Mouse (Mus musculus) liver, embryonic 14.5 days (tissue): Measurements from ENCODE around the gene Il1r1. TPM values are rescaled to one million over a fixed set of nuclear protein-coding genes. Genes with fewer than 3 reads are reported as not detected.

ENCODE experiments used
- ATAC-seq: fragments of 200-750 bp; cut with Nextera tagmentation; 2 replicates; pipeline ENCODE4 v1.8.0; 2017; ENCODE audit warnings: moderate number of reproducible peaks, mild to moderate bottlenecking, moderate library complexity; ENCODE audit not compliant: insufficient read depth
- DNase-seq, 3 experiments: peaks; one replicate each; pipeline ENCODE4 v3.0.0-alpha.2; 2012 to 2013; ENCODE audit warnings: low read depth in 3 of 3, low spot score in 3 of 3
- H3K27ac ChIP-seq: fragments of 300-500 bp; sonication (generic); 2 replicates; pipeline ENCODE4 v1.5.1; 2014; ENCODE audit warnings: moderate library complexity, mild to moderate bottlenecking, control low read depth, inconsistent platforms
- H3K27me3 ChIP-seq: fragments of 300-500 bp; sonication (generic); 2 replicates; pipeline ENCODE4 v1.6.1; 2014; ENCODE audit warnings: mild to moderate bottlenecking, low read length, moderate library complexity; ENCODE audit not compliant: control insufficient read depth, insufficient read depth
- H3K36me3 ChIP-seq: fragments of 300-500 bp; sonication (generic); replicated peaks from 2 replicates; pipeline ENCODE4 v1.6.1; 2014; ENCODE audit warnings: low read depth; ENCODE audit not compliant: control insufficient read depth, insufficient read depth
- H3K4me1 ChIP-seq, 2 experiments: fragments of 200-500 bp in 1 of 2; fragments of 300-500 bp in 1 of 2; sonication (generic) in 1 of 2; replicated peaks; 2 replicates each; pipeline ENCODE4 v1.6.1; 2012 to 2014; ENCODE audit warnings: antibody characterized with exemption in 1 of 2, inconsistent platforms in 1 of 2, low read length in 1 of 2; ENCODE audit not compliant: control insufficient read depth in 2 of 2, insufficient read depth in 2 of 2
- H3K4me2 ChIP-seq: fragments of 300-500 bp; sonication (generic); 2 replicates; pipeline ENCODE4 v1.6.1; 2014; ENCODE audit warnings: low read depth, mild to moderate bottlenecking, control low read depth, moderate library complexity
- H3K4me3 ChIP-seq, 2 experiments: fragments of 200-500 bp in 1 of 2; fragments of 300-500 bp in 1 of 2; sonication (generic) in 1 of 2; 2 replicates each; pipeline ENCODE4 v1.5.1; 2012 to 2014; ENCODE audit warnings: low read depth in 2 of 2, low read length in 2 of 2, mild to moderate bottlenecking in 2 of 2, control low read depth in 1 of 2, inconsistent platforms in 1 of 2, moderate library complexity in 1 of 2; ENCODE audit not compliant: insufficient read depth in 1 of 2
- H3K9ac ChIP-seq: fragments of 300-500 bp; sonication (generic); replicated peaks from 2 replicates; pipeline ENCODE4 v1.6.1; 2014; ENCODE audit warnings: mild to moderate bottlenecking, control low read depth, moderate library complexity
- H3K9me3 ChIP-seq: fragments of 300-500 bp; sonication (generic); 2 replicates; pipeline ENCODE4 v1.6.1; 2016; ENCODE audit warnings: low read length, mixed read lengths; ENCODE audit not compliant: control insufficient read depth
- CTCF ChIP-seq: IDR thresholded peaks from 2 replicates; pipeline ENCODE4 v1.5.1; 2016; ENCODE audit warnings: antibody characterized with exemption, low read depth, control low read depth
- EP300 ChIP-seq: IDR thresholded peaks from 2 replicates; pipeline ENCODE4 v1.6.1; 2016; ENCODE audit warnings: antibody characterized with exemption, low read depth
- WGBS: fragments of 180-500 bp; shearing (Covaris S2); extraction: QIAGEN DNeasy Blood & Tissue Kit; methylation state at CpG from one replicate; pipeline ENCODE4 v1.1.7; 2014; ENCODE audit not compliant: insufficient replicate concordance; 5-methylcytosine and 5-hydroxymethylcytosine counted together
- polyA plus RNA-seq, 2 experiments: library from polyadenylated mRNA; depleted of rRNA in 1 of 2; stranded (reverse) in 1 of 2; unstranded in 1 of 2; fragments of >200 nt; fragmentation: Nextera tagmentation in 1 of 2; extraction: Ambion mirVana in 1 of 2; gene quantifications; 2 replicates each; pipeline versions ENCODE4 v1.2.1 to v1.2.3; 2012 to 2014

Il1r1 gene
- polyA plus RNA-seq, 2 experiments, result 2.9 to 9.9 TPM

DNA sequence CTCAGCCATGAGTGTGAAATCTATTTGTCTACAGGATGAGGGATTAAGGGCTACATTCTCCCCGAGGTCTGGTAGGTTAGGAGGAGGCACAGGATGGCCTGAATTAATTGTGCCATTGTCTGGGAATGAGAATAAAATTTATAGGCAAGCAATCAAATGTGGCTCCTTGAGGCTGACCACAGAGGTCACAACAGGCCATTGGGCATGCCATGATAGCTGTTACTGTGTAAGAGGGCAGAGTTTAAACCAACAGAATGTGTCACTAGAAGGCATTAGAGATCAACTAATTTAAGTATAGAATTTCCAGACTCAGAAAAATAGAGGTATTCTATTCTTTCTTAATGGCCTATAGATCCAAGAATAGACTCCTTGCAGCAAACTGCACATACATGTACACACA, 4.3 kb upstream of the Il1r1 start:
- Histone ChIP-seq H3K9me3 (no peaks in the 10 kb centered on the region), H3K4me1 (peaks cover 0 to 11% of the 10 kb centered on the region in 2 experiments; a peak in 2 of 4 replicates), H3K4me3 (no peak overlapping the region), H3K27ac (no peak overlapping the region), H3K36me3 (no peaks in the 10 kb centered on the region), H3K27me3 (no peaks in the 10 kb centered on the region), H3K9ac (no peak overlapping the region), H3K4me2 (no peak overlapping the region)
- TF ChIP-seq CTCF (no peak), EP300 (no peak)
- 36% methylated on average over 1 of the region's 1 CpGs for WGBS
- DNase-seq (no peak), ATAC-seq (no peak)

DNA sequence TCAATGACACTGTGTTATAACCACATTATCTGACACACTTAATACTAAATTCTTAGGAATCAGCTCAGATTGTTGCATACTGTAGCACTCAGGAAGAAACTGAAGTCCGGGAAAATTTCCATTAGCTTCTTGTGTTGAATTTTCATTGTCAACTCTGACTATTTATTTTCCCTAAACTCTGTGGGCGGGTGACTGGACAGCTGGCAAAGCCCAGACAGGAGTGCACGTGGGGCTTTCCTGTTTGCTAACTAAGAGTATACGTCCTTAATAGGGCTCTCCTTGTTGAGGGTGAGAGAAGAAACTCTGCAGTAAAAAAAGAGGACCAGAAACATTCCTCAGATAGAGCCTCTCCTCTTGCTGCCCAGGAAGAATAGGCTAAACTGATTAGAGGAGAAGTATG, 3.0 kb upstream of the Il1r1 start:
- no peak for ATAC-seq
- no peak for TF ChIP-seq CTCF
- no peak for TF ChIP-seq EP300
- H3K27me3 ChIP-seq, result no peaks in the 10 kb centered on the region
- DNase-seq, result no peak
- 32% methylated on average over 4 of the region's 4 CpGs for WGBS
- no peak overlapping the region for H3K27ac ChIP-seq
- peaks cover 0 to 14% of the 10 kb centered on the region in 2 experiments; a peak in 2 of 4 replicates for H3K4me1 ChIP-seq
- H3K36me3 ChIP-seq, result no peaks in the 10 kb centered on the region
- no peak overlapping the region for H3K4me2 ChIP-seq
- no peak overlapping the region for H3K4me3 ChIP-seq
- H3K9ac ChIP-seq, result no peak overlapping the region
- H3K9me3 ChIP-seq, result no peaks in the 10 kb centered on the region

DNA sequence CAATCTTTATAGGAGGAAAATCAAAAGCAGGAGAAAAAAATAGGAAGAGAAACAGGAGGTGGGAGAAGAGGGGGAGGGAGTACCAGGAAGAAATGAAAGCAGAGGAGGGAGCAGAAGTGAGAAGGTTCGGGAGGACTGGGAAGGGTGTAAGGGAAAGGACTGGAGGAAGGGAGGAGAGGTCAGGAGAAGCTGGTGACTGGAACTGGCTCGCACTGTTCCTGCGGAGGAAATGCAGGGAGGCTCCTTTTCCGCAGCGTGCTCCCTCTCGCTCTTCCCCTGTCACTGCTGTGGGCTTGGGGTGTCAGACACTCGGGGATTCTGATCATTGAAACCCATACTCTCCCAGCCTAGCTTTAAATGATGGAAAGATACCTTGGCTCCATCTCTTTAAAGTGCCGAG, 2.2 kb upstream of the Il1r1 start:
- H3K27ac ChIP-seq, result no peak overlapping the region
- 35% methylated on average over 8 of the region's 8 CpGs for WGBS

DNA sequence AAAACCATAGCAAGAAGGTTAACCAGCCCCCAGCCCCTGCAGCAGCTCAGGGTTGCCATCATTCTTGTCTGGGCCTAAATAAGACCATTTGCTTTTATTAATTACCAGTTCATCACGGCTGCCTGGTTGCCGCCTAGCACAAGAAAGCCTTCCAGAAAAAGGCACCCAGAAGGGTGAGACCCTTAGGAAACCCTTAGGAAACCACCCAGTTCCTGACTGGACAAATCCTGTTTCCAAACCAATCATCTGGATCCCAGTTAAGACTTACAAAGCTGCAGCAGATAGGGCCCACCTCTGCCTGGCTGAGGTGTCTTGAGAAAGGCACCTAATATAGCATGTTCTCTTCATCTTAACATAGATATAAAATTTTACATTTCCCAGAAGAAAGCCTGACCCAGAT, 1.3 kb upstream of the Il1r1 start:
- ATAC-seq, result no peak
- TF ChIP-seq CTCF, result no peak
- TF ChIP-seq EP300, result no peak
- Histone ChIP-seq H3K9me3 (no peaks in the 10 kb centered on the region), H3K9ac (no peak overlapping the region), H3K36me3 (no peaks in the 10 kb centered on the region), H3K27me3 (no peaks in the 10 kb centered on the region), H3K27ac (no peak overlapping the region), H3K4me2 (no peak overlapping the region), H3K4me1 (peaks cover 4 to 21% of the 10 kb centered on the region in 2 experiments), H3K4me3 (no peak overlapping the region)
- 76% methylated on average over 2 of the region's 2 CpGs for WGBS
- DNase-seq, result no peak

More for the DNA sequence above, 2.2 kb upstream of the Il1r1 start:
- no peak overlapping the region for H3K4me2 ChIP-seq
- no peak overlapping the region for H3K4me3 ChIP-seq
- DNase-seq (no peak), ATAC-seq (no peak)
- H3K9me3 ChIP-seq, result no peaks in the 10 kb centered on the region
- peaks cover 0 to 15% of the 10 kb centered on the region in 2 experiments; a peak in 2 of 4 replicates for H3K4me1 ChIP-seq
- no peaks in the 10 kb centered on the region for H3K36me3 ChIP-seq
- no peak overlapping the region for H3K9ac ChIP-seq
- H3K27me3 ChIP-seq, result no peaks in the 10 kb centered on the region
- TF ChIP-seq CTCF (no peak), EP300 (no peak)

DNA sequence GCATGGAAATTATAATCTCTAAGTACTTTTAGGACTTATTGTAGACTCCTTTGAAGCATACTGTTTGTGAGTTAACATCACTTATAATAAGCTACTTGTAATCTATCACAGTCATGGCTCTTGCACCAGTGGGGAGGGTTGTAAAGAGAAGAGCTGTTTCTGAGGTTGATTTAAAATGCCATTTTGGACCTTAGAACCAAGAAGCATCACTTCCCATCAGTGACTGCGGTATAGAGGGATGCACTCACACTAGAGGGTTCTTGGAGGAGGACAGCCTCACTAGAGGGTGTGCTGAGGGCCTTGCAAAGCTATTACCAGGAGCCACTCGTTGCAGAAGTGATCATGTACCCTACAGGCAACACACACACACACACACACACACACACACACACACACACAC, 700 bp downstream of the Il1r1 start:
- Histone ChIP-seq H3K4me2 (no peak overlapping the region; the same call in 1 of the 2 replicates), H3K4me1 (peaks cover 24 to 40% of the 10 kb centered on the region in 2 experiments), H3K27me3 (no peaks in the 10 kb centered on the region), H3K36me3 (no peaks in the 10 kb centered on the region), H3K9ac (no peak overlapping the region), H3K9me3 (no peaks in the 10 kb centered on the region), H3K4me3 (no peak overlapping the region), H3K27ac (no peak overlapping the region)
- TF ChIP-seq CTCF, result no peak
- WGBS, result 76% methylated on average over 2 of the region's 2 CpGs
- ATAC-seq (no peak), DNase-seq (no peak)
